Mouse (Mus musculus) activated CD4-positive, CD25-positive, alpha-beta regulatory T cell, adult 9 weeks (primary cell): ENCODE data around the gene Dusp22. TPM values are rescaled to one million over a fixed set of nuclear protein-coding genes. Genes with fewer than 3 reads are reported as not detected.

ENCODE experiments used
- polyA plus RNA-seq: library from polyadenylated mRNA; unstranded; fragments of 100-300 nt; shearing (Covaris generic); gene quantifications from one replicate; pipeline ENCODE4 v1.2.1, GENCODE M21; 2017

Dusp22 gene
- polyA plus RNA-seq: 2.1 TPM

GRCm38 (mm10) chr13:30659613-30660505, at the start of gene Dusp22:
Dusp22 (plus strand) TSS chr13:30659999.

GRCm38 (mm10) chr13:30749021-30749556, 89.3 kb downstream of the Dusp22 start, which contains the start of gene Irf4:
Irf4 (plus strand) TSS chr13:30749226.

Other genes with a start within 250 kb of the Dusp22 start
- gene Uqcrfs1, start 114.6 kb upstream of the Dusp22 start, polyA plus RNA-seq: 60.1 TPM
- gene Irf4, start 89.2 kb downstream of the Dusp22 start, polyA plus RNA-seq: 33.0 TPM